Mouse (Mus musculus) embryonic fibroblast, embryonic 13.5 days (primary cell): Measurements from ENCODE around the gene Tm4sf1.

Experiments used
- CTCF ChIP-seq: IDR thresholded peaks from 2 replicates; pipeline ENCODE4 v1.5.1; 2011; ENCODE audit warnings: mild to moderate bottlenecking, control low read depth, low read length, moderate library complexity, borderline replicate concordance; ENCODE audit not compliant: insufficient read depth
- POLR2A ChIP-seq: IDR thresholded peaks from 2 replicates; pipeline ENCODE4 v1.6.1; 2011; ENCODE audit warnings: low read depth, mild to moderate bottlenecking, control low read depth, low read length, moderate library complexity

DNA sequence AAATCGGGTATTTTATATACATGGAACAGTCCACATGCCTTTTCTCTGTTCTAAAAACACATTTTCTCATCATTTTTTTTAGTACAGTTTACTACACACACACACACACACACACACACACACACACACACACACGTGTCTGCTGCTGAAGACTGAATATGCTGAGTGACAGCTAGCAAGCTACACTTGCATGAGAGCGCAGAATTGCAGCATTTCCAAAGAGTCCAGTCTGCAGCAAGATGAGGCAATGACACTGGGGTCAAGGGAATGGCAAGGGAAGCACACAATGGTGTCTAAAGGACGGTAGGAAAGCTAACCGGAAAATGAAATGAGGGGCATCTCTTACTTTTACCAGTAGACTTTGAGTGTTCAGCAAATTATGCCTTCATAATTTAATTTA is 43.0 kb upstream of the Tm4sf1 start:
- TF ChIP-seq POLR2A: no peak
- TF ChIP-seq CTCF: no peak
